Mouse (Mus musculus) kidney, postnatal 0 days (tissue): ENCODE measurements around the gene Lyzl6. TPM values are rescaled to one million over a fixed set of nuclear protein-coding genes. Genes with fewer than 3 reads are reported as not detected.

Source experiments
- ATAC-seq: fragments of 200-750 bp; cut with Nextera tagmentation; replicated peaks from 2 replicates; pipeline ENCODE4 v1.8.0; 2017; ENCODE audit warnings: low read depth, moderate number of reproducible peaks, moderate TSS enrichment, moderate library complexity; ENCODE audit not compliant: low FRiP score
- DNase-seq: peaks from one replicate; pipeline ENCODE4 v3.0.0-alpha.2; 2016; ENCODE audit warnings: low spot score
- H3K27ac ChIP-seq: fragments of 300-500 bp; sonication (generic); 2 replicates; pipeline ENCODE4 v1.5.1; 2014; ENCODE audit warnings: mild to moderate bottlenecking
- H3K27me3 ChIP-seq: fragments of 300-500 bp; sonication (generic); 2 replicates; pipeline ENCODE4 v1.6.1; 2014; ENCODE audit warnings: low read length, mixed read lengths; ENCODE audit not compliant: insufficient read depth
- H3K36me3 ChIP-seq: fragments of 300-500 bp; sonication (generic); 2 replicates; pipeline ENCODE4 v1.6.1; 2014; ENCODE audit warnings: low read length, mixed read lengths; ENCODE audit not compliant: insufficient read depth
- H3K4me1 ChIP-seq: fragments of 300-500 bp; sonication (generic); replicated peaks from 2 replicates; pipeline ENCODE4 v1.6.1; 2014; ENCODE audit warnings: antibody characterized with exemption, low read length, mixed read lengths; ENCODE audit not compliant: insufficient read depth
- H3K4me2 ChIP-seq: fragments of 300-500 bp; sonication (generic); 2 replicates; pipeline ENCODE4 v1.6.1; 2014; ENCODE audit warnings: mild to moderate bottlenecking, low read length, moderate library complexity, mixed read lengths
- H3K4me3 ChIP-seq: fragments of 300-500 bp; sonication (generic); replicated peaks from 2 replicates; pipeline ENCODE4 v1.5.1; 2014; ENCODE audit warnings: low read depth, low read length
- H3K9ac ChIP-seq: fragments of 300-500 bp; sonication (generic); 2 replicates; pipeline ENCODE4 v1.6.1; 2014; ENCODE audit warnings: low read depth, low read length
- H3K9me3 ChIP-seq: fragments of 300-500 bp; sonication (generic); replicated peaks from 2 replicates; pipeline ENCODE4 v1.6.1; 2016; ENCODE audit warnings: low read length, inconsistent platforms, mixed read lengths
- CTCF ChIP-seq: IDR thresholded peaks from 2 replicates; pipeline ENCODE4 v1.5.1; 2016; ENCODE audit warnings: antibody characterized with exemption, low read depth, mild to moderate bottlenecking, moderate library complexity
- WGBS: fragments of 180-500 bp; shearing (Covaris S2); extraction: QIAGEN DNeasy Blood & Tissue Kit; methylation state at CpG from one replicate; pipeline ENCODE4 v1.1.7; 2014; 5-methylcytosine and 5-hydroxymethylcytosine counted together
- polyA plus RNA-seq: library from polyadenylated mRNA; unstranded; fragments of >200 nt; fragmentation: Nextera tagmentation; extraction: Ambion mirVana; gene quantifications from 2 replicates; pipeline ENCODE4 v1.2.1, GENCODE M21; 2015

Lyzl6 gene
- polyA plus RNA-seq, 1 experiment from 2014 or later: not detected

DNA sequence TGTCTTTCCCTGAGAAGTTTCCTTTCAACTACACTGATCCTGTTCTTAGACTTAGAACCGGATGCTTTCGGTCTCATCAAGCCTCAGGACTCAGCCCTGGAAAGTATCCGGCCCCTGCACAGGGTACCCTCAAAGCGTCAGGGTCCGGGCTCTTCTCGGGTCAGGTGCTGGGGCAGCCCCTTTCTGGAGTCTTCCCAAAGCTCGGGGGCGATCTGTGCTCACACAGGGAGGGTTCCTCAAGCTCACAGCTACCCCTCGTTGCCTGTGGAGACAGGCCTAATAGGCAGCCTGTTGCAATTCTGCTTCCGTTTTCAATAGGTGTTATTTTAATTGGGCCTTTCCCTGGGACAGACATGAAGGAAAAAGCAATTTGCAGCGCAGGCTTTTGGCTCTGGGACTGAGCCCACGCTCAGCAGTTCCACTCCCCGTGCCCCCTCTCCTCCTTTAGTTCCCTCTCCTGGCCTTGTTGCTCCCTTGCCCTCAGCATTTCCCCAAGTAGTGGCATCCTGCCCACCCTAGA, 28.3 kb upstream of the Lyzl6 start:
- no peak overlapping the region for H3K27ac ChIP-seq
- no peak for TF ChIP-seq CTCF
- H3K4me1 ChIP-seq: no peaks in the 10 kb centered on the region
- no peaks in the 10 kb centered on the region for H3K9me3 ChIP-seq
- no peaks in the 10 kb centered on the region for H3K27me3 ChIP-seq
- DNase-seq: no peak
- no peak overlapping the region for H3K4me3 ChIP-seq
- no peak overlapping the region for H3K4me2 ChIP-seq
- H3K9ac ChIP-seq: no peak overlapping the region
- WGBS: 51% methylated on average over 13 of the region's 13 CpGs
- H3K36me3 ChIP-seq: no peaks in the 10 kb centered on the region
- ATAC-seq: no peak

DNA sequence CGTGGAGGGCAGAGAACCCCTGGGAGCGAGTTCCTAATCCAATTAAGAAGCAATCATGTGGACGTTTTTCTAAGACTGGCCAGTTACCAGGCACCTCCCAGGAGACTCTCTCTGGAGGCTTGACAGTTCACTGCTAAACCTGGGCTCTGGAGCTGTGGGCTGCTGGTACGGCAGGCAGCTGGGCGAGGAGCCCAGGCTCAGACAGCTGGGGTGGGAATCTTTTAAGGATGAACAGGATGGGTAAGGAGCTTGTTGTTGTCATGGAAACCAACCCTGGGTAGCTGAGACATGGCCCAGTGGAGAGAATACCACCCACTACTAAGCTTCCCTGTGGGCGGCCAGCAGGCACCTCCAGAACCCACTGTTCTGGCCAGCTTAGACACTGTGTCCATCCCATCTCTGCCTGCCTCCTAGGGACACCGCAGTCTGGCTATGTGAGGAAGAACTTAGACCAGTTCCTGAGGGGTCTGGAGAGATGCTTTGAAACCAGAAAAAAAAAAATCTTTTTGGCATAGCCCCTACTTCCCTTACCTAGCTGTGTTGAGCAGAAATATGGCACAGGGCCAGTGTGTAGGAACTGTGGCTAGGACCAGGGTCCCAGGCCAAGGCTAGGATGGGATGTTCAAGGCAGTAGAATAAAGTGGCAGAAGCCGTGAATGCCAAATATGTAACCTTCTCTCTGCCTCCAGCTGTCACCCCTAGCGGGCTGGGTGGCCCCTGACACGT, 27.7 kb upstream of the Lyzl6 start:
- no peak overlapping the region for H3K9ac ChIP-seq
- no peak overlapping the region for H3K27ac ChIP-seq
- TF ChIP-seq CTCF: no peak
- H3K4me1 ChIP-seq: no peaks in the 10 kb centered on the region
- no peaks in the 10 kb centered on the region for H3K27me3 ChIP-seq
- no peaks in the 10 kb centered on the region for H3K36me3 ChIP-seq
- no peak overlapping the region for H3K4me3 ChIP-seq
- no peak overlapping the region for H3K4me2 ChIP-seq
- H3K9me3 ChIP-seq: no peaks in the 10 kb centered on the region
- 39% methylated on average over 10 of the region's 10 CpGs for WGBS
- DNase-seq (no peak), ATAC-seq (no peak)

DNA sequence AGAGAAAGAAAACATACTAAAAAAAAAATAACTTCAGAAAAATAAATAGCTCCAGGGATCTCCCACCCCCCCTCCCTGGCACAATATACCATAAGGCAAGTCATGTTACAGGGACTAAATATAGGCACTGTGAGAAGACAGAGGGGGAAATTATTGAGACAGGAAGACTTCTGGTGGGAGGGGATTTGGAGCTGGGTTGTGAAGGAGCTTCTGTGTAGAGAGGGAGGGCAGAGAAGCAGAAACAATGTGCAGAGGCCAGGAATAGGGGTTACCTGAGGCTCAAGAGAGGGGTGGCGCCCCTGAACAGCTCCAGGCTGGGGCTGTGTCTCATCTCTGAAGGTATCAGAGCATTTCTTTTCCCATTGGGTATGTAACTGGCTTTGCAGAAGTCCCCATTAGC, 27.0 kb upstream of the Lyzl6 start:
- H3K9me3 ChIP-seq: no peaks in the 10 kb centered on the region
- DNase-seq (no peak), ATAC-seq (no peak)
- no peak overlapping the region for H3K9ac ChIP-seq
- H3K4me1 ChIP-seq: no peaks in the 10 kb centered on the region
- H3K4me3 ChIP-seq: no peak overlapping the region
- no peaks in the 10 kb centered on the region for H3K27me3 ChIP-seq
- H3K27ac ChIP-seq: no peak overlapping the region
- 67% methylated on average over 1 of the region's 1 CpGs for WGBS
- no peak for TF ChIP-seq CTCF
- H3K36me3 ChIP-seq: no peaks in the 10 kb centered on the region
- H3K4me2 ChIP-seq: no peak overlapping the region

DNA sequence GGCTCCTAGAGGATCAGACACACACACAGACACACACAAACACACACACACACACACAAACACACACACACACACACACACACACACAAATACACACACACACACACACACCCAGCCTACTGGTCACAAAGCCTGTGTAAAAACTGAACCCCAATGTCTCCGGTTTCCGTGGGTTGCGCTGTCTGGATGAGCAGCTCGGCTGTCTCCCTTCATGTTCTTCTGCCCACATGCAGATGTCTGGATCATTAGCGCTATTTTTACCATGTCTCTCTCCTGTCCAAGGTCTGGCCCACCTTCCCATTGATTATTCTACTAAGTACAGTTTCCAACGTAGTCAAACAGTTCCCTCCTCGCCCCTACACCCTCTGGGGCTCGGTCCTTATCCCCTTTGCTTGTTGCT, 24.4 kb upstream of the Lyzl6 start:
- H3K9me3 ChIP-seq: no peaks in the 10 kb centered on the region
- WGBS: 84% methylated on average over 8 of the region's 8 CpGs
- H3K9ac ChIP-seq: no peak overlapping the region
- TF ChIP-seq CTCF: no peak
- no peaks in the 10 kb centered on the region for H3K4me1 ChIP-seq
- H3K36me3 ChIP-seq: no peaks in the 10 kb centered on the region
- DNase-seq: no peak
- no peak overlapping the region for H3K4me3 ChIP-seq
- H3K4me2 ChIP-seq: no peak overlapping the region
- no peak overlapping the region for H3K27ac ChIP-seq
- H3K27me3 ChIP-seq: no peaks in the 10 kb centered on the region
- ATAC-seq: no peak

DNA sequence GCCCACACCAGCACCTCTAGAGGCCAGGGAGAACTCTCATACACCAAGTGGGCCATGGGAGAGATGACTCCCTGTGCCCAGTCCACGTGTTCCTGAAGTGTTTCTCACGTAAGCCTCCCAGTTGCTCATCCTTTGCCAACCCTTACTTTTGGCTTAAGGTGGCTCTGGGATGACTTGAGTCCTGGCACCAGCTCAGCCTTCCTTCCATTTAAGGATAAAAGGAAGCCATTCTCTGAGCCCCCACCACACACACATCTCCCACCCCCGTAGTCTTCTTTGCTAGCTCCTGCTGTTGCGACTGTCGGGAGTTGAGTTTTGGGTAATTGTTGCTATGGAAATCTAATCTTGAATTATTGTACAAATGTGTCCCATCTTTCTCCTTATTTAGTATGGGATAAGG, 23.9 kb upstream of the Lyzl6 start:
- H3K4me1 ChIP-seq: no peaks in the 10 kb centered on the region
- DNase-seq: no peak
- no peak overlapping the region for H3K4me2 ChIP-seq

DNA sequence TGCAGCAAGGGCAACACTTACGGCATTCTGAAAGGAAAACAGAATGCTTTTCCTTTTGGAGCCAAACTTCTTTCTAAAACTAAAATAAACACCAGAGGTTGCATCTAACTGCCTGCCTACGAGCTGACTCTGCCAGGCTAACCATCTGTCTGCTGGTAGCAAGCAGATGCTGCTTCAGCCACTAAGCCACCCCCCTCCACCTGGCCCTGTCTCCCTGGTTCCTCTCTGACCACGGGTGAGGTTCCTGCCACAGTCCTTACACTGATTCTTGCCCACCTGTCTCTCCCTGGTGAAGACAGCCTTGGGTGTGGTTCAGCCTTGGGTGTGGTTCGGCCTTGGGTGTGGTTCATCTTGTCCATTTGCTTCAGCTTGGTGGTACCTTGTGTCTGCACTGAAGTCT, 23.2 kb upstream of the Lyzl6 start:
- no peaks in the 10 kb centered on the region for H3K9me3 ChIP-seq
- ATAC-seq (no peak), DNase-seq (no peak)
- no peaks in the 10 kb centered on the region for H3K36me3 ChIP-seq
- WGBS: 50% methylated on average over 4 of the region's 4 CpGs
- no peaks in the 10 kb centered on the region for H3K4me1 ChIP-seq
- H3K27ac ChIP-seq: no peak overlapping the region
- H3K4me2 ChIP-seq: no peak overlapping the region
- TF ChIP-seq CTCF: no peak
- no peak overlapping the region for H3K9ac ChIP-seq
- H3K4me3 ChIP-seq: no peak overlapping the region
- no peaks in the 10 kb centered on the region for H3K27me3 ChIP-seq

More for the DNA sequence above, 23.9 kb upstream of the Lyzl6 start:
- Histone ChIP-seq H3K4me3 (no peak overlapping the region), H3K9ac (no peak overlapping the region), H3K27me3 (no peaks in the 10 kb centered on the region), H3K9me3 (no peaks in the 10 kb centered on the region), H3K27ac (no peak overlapping the region), H3K36me3 (no peaks in the 10 kb centered on the region)
- TF ChIP-seq CTCF: no peak
- no peak for ATAC-seq
- WGBS: 76% methylated on average over 5 of the region's 5 CpGs
